Mouse (Mus musculus): ENCODE data around the gene Med27.
A peak's percentile ranks its signal among the peaks of the same experiment; 100 is the strongest.

Med27 gene

DNA sequence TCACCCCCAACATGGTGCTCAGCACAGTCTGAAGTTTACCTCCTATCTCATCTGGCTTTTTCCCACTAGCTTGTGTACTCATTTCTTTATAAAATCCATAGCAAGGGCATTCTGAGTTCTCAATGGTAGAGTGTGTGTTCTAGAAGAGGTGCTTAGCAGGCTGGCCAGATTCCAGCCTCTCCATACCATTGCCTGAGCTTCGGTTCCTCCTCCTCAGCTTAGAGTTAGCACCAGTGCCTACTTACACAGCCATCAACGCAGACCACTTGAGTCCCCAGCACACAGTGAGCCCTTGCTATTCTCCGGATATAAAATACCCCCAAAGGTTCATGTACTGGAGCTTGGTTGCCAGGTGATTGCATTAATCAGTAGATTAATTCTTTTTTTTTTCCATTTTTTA, 54.2 kb downstream of the Med27 start:
- no peak for DNase-seq

DNA sequence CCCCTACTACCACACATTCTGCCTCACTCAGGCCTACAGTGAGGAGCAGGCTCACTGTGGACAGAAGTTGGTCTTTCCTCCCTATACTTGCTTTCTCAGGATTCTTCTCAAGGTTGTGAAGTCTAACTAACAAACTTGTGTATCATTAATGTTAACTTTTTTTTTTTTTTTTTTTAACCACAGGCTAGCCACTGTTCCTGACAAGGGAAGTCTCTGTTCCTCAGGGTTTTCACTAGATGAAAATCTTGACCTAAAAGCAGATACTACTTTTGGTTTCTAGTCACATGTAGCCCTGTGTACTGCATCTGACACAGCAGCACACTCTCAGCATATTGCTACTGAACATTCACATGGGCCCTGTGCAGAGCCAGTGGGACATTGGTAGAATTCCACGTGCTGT, 55.2 kb downstream of the Med27 start:
- no peak for DNase-seq

- DNase-seq: peak; percentile 80
Measured at GRCm38 (mm10) chr2:29402550-29403076, 56.0 kb downstream of the Med27 start.

- peak; percentile 46 to 52 for DNase-seq
Measured at GRCm38 (mm10) chr2:29403799-29404530, 57.3 kb downstream of the Med27 start.

- DNase-seq: peak in 1 of 2 experiments; percentile 32
Measured at GRCm38 (mm10) chr2:29404931-29405330, 58.3 kb downstream of the Med27 start.

- no peak for DNase-seq
Measured at GRCm38 (mm10) chr2:29405848-29406247, 59.2 kb downstream of the Med27 start.

- no peak for DNase-seq
Measured at GRCm38 (mm10) chr2:29407350-29407749, 60.7 kb downstream of the Med27 start.

DNA sequence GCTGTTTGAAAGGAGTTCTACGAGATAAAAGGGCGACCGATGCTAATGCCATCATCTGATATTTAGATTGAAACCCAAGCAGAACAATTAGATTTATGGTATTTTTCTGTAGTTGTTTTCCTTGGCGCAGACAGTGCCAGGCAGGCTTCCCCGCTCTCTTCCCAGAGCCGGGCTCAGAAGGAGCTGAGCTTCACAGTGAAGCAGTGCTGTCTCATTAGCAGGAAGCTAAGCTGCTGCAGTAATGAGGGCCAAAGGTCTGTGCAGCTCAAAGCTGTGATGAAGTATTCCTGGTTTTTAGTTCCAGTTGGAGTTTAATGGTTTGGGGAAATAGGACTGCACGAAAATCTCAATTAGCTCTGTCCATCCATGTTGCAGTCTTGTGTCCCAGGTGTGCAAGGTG, 61.1 kb downstream of the Med27 start:
- no peak for DNase-seq

GRCm38 (mm10) chr2:29410884-29411283, 64.3 kb downstream of the Med27 start:
- peak; percentile 61 to 62 for DNase-seq

DNA sequence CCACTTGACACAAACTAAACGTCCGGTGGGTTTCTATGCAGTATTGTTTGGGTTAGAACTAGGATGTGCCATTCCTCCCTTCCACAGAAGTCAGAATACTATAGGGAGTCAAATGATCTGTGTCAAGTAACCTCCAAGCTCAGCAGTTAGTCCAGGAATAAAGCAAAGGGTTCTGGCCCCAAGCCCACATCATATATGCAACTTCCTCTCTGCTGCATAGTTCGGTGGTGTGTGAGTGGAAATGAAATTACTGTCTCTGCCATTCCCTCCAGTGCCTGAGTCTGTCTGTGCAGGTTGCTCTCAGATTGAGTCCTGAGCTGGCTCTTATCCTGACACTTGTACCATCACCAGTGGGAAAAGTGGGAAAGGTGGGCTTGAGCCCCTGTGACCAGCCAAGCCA, 65.8 kb downstream of the Med27 start:
- DNase-seq: no peak

- DNase-seq: no peak
Measured at GRCm38 (mm10) chr2:29413259-29413993, 66.8 kb downstream of the Med27 start.

GRCm38 (mm10) chr2:29414852-29415473, 68.3 kb downstream of the Med27 start:
- no peak for DNase-seq

- no peak for DNase-seq
Measured at GRCm38 (mm10) chr2:29418498-29418897, 71.9 kb downstream of the Med27 start.

GRCm38 (mm10) chr2:29419434-29419833, 72.8 kb downstream of the Med27 start:
- no peak for DNase-seq

DNA sequence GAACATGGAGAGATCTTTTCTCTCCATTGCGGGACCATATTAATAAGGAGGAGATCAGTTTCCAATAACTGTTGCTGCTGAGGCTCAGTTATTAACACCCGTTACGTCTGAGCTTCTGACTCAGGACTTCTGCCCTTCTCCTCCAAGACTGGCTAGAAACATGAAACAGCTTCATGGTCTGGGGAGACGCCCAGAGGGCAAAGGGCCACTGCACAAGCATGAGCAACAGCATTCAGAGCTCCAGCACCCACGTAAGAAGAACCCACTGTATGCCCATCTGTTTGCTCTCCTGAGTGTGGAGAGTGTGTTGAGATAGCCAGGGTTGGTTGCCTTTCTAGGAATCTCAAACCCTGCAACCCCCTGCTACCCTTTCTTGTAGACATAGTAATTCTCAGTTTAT, 73.3 kb downstream of the Med27 start:
- no peak for DNase-seq

DNA sequence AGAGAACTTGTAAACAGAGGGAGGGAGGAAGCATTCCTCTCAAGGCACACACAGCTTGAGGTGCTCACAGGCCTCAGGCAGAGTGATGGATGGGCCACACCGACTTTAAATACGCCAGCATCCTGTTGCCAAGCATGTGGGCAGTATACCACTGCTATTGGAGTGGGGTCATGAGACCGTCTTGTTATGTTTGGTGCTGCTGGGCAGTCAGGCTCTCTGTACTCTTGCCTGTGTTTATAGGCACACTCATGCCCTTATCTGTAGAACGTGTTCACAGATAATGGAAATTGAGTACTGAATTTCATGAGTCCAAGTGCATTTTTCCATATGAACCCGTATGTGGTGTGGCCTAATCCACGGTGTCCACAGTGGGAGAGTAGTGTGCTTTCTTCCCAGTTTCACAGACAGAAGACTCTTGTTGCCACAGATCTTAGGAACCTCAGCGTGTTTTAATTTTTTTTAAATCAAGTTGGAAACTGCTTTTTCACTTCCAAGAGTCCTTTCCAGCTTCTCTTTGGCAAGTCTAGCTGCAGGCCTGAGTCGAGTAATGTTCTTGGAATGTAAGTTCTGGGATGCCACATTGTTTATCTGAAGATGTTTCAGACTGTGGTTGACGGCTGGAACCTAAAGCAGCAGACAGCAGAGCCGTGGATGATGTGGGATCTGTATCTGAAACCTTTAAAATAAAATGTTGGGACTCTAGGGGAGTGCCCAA, 75.7 kb downstream of the Med27 start:
- no peak for DNase-seq

DNA sequence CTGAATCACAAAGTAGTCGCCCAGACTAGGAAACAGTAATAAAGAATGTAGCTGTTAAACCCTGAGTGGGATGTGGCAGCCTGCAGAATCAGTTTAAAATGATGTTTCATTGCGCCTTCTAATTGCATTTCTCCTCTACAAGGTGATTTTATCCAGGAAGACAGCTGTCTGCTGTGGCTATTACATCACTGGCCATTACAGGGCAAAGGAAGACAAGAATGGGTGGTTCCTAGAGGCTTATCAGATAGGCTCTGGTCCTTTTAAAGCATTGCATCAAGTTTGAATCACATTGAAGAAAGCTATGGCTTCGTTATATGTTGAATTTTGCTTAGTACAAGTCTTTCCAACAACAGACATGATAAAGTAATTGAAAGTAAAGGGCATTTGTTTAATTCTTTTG, 76.4 kb downstream of the Med27 start:
- DNase-seq: no peak

DNA sequence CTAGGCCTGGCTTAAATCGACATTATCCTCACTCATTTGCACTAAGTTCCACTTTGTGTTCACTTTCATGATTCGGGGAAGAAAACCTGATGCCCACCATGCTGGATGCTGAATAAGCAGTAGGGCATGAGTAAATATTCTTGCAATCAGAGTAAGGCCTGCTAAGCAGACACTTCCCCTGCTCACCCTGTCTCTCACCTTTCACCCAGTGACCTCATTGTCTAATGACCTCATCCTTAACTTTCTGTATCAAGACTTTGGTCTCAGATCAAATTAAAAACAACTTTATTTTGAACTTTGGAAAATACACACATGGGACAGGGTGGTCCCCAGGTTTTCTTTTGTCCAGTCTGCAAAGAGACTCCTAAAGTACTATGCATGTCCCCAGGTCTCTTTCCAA, 78.8 kb downstream of the Med27 start:
- DNase-seq: no peak

GRCm38 (mm10) chr2:29426684-29427083, 80.1 kb downstream of the Med27 start:
- DNase-seq: peak; percentile 93 to 95

- DNase-seq: no peak
Measured at GRCm38 (mm10) chr2:29432565-29432964, 85.9 kb downstream of the Med27 start.

DNA sequence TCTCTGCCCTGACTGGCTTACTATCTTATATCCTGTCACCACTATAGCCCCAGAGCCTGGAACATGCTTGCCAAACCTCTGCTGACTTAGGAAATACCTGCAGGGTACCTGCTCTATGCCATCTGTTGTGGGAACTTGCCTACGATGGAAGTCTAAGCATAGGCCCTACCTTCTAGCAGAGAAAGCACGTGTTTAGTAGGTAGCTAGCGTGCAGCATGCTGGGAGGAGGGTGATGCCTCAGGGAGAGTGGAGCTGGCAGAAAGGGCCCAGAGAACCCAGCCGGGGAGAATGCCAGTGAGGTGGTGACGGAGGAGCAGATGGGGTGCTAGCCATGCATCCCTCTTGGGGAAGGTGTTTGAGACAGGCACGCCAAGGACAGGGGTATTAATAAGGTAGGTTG, 89.8 kb downstream of the Med27 start:
- peak; percentile 49 to 55 for DNase-seq

- no peak for DNase-seq
Measured at GRCm38 (mm10) chr2:29437111-29437510, 90.5 kb downstream of the Med27 start.
